Mouse (Mus musculus): ENCODE results near the gene Otud5. TPM values are rescaled to one million over a fixed set of nuclear protein-coding genes. Genes with fewer than 3 reads are reported as not detected.
"Not testable (repeated sequence)": the region's sequence is repeated elsewhere in the genome, so short reads cannot be mapped to it uniquely, and the experiment has no call there.

The Otud5 gene
- 55.0 and 55.6 TPM in 2 replicates for polyA plus RNA-seq (2015; fragmentation: Nextera tagmentation; extraction: Ambion mirVana)

DNA sequence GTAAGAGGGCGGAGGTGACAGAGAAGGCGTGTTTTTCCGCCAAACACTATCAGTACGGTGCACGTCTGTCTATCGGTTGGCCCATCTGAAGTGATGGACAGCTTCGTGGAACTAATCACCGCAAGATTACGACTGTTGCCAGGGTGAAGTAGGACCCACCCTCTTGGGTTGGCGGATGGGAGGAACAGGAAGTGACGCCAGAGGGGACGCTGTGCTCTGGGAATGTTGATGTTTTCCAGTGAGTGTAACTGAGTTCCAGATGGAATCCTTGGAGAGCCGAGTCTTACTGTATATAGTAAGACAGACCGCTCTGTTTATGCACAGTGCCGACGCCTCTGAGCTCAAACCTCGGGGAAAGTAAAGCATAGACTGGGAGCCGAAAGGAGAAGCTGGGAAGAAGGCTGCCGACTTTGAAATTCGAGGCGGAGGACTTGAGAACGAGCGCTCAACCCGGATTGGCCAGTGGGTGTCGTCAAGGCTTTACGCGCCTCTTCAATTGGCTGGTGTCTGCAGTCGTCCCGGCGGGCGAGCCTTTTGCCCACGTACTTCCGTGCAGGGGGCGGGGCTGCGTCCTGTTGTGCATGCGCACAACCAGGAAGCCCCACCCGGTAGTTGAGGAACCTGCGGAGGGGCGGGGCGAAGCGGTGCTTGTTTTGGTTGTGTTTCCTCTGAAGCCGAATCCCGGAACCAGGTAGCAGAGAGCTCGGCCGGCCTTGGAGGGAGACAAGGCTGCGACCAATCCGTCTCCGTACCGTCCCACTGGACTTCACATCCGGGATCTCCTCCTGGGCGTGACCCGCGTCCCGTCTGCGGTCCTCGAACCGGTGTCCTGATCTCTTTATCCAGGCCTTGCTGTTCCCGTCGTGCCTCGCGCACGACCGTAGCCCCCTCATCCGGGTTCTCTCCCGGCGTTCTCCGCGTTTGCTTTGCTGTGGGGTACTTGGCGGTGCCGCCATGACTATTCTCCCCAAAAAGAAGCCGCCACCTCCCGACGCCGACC lies at the start of gene Otud5:
Gene Otud5, plus strand, starts transcription at position 202 of the 1,000 bp plus-strand sequence.
- peak; percentile 96 for DNase-seq (ENCODE audit: low spot score)

GRCm38 (mm10) chrX:7793361-7793760 lies 47.8 kb upstream of the Otud5 start:
- peak; percentile 40 for DNase-seq (ENCODE audit: low spot score)

- DNase-seq (ENCODE audit: low spot score) = peak; percentile 21
These were observed 46.1 kb upstream of the Otud5 start for GRCm38 (mm10) chrX:7795016-7795415.

- no peak for DNase-seq (ENCODE audit: low spot score)
These were observed 43.8 kb upstream of the Otud5 start for GRCm38 (mm10) chrX:7797327-7797726.

GRCm38 (mm10) chrX:7802157-7802556 lies 39.0 kb upstream of the Otud5 start:
- DNase-seq (ENCODE audit: low spot score) = not testable (repeated sequence)

GRCm38 (mm10) chrX:7815016-7815415 lies 26.1 kb upstream of the Otud5 start:
- peak; percentile 18 for DNase-seq (ENCODE audit: low spot score)

GRCm38 (mm10) chrX:7821865-7822779 lies 19.0 kb upstream of the Otud5 start, which contains the start of gene Kcnd1:
Gene Kcnd1 (plus strand): TSS chrX:7822289.
- no peak for DNase-seq (ENCODE audit: low spot score)

- no peak for DNase-seq (ENCODE audit: low spot score)
These were observed 4.0 kb upstream of the Otud5 start for GRCm38 (mm10) chrX:7837146-7837545.

GRCm38 (mm10) chrX:7840842-7841162 lies 362 bp upstream of the Otud5 start:
- DNase-seq (ENCODE audit: low spot score) = no peak

DNA sequence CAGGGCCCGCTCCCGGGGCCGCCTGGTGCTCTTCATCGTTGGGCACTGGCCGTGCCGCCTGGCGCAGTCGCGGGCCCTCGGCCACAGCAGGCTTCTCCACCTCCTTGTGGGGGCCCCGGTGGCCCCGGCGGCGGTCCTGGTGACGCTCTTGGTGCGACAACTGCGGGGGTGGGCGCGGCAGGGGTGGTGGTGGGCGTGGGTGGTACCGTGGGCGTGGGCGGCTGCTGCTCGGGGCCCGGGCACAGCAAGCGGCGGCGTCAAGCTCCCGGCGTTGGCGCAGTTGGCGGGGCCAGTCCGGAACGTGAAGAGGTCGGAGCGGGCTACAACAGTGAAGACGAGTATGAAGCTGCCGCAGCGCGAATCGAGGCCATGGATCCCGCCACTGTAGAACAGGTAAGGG lies 1.2 kb downstream of the Otud5 start:
- peak; percentile 13 for DNase-seq (ENCODE audit: low spot score)

- no peak for DNase-seq (ENCODE audit: low spot score)
These were observed 6.7 kb downstream of the Otud5 start for GRCm38 (mm10) chrX:7847845-7848244.

DNA sequence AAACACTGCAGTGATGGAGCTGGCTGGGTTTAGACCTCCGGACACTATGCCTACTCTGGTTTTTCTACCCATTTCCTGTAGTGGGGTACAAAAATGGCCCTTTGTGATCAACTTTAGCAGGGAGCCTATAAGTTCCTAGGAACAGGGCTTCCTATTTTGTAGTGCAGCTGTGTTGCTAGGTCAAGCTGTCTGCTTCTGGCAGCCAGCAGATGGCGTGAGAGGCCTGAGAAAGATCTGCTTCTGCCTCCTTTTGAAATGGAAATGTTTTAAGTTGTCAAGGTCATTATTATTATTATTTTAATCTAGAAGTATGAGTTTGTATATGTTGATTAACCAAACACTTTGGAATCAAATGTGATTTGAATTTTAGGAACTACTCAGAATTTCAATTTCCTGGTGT lies 13.4 kb downstream of the Otud5 start:
- peak; percentile 48 for DNase-seq (ENCODE audit: low spot score)

DNA sequence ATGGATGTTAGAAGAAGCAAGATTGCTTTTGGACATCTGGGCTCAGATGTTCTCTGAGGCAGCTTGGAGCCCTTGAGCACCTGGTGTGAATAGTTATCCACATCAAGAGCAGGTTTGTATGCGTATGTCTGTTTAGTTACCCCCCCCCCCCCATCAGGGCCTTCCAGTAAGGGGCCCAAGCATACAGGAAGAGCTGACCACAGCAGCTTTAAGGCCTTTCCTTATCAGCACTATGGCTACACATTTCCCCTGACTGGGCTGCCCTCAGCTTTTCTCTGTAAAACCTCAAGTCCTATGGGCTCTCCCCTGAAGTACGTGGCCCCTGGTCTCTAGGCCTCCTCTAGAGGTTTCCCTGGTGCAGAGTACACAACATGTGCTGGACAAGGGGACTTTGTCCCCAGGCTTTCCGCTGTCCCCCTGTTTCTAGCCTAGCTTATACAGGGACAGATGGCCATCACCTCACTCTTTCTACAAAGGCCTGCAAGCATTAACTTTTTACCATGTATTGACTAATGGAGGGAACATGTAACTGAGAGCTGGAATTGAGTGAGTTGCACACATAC lies 18.1 kb downstream of the Otud5 start:
- no peak for DNase-seq (ENCODE audit: low spot score)

GRCm38 (mm10) chrX:7863181-7863580 lies 22.0 kb downstream of the Otud5 start:
- DNase-seq (ENCODE audit: low spot score) = no peak

DNA sequence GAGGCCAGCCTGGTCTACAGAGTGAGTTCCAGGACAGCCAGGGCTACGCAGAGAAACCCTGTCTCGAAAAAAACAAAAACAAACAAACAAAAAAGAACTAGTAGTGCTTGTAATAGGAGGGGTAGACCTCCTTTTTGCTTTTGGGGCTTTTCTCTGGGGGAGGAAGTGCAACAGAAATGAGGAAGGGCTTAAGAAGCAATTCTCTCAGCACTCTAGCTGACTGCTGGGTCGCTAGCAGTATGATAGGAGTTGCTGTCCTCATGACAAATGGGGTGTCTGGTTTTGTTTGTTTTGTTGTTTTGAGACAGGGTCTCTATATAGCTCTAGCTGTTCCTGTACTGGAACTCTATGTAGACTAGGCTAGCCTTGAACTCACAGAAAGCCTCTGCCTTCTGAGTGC lies 23.4 kb downstream of the Otud5 start:
- DNase-seq (ENCODE audit: low spot score) = no peak

- peak; percentile 48 for DNase-seq (ENCODE audit: low spot score)
These were observed 24.2 kb downstream of the Otud5 start for GRCm38 (mm10) chrX:7865343-7865742.

- DNase-seq (ENCODE audit: low spot score) = no peak
These were observed 24.6 kb downstream of the Otud5 start for GRCm38 (mm10) chrX:7865786-7866185.

DNA sequence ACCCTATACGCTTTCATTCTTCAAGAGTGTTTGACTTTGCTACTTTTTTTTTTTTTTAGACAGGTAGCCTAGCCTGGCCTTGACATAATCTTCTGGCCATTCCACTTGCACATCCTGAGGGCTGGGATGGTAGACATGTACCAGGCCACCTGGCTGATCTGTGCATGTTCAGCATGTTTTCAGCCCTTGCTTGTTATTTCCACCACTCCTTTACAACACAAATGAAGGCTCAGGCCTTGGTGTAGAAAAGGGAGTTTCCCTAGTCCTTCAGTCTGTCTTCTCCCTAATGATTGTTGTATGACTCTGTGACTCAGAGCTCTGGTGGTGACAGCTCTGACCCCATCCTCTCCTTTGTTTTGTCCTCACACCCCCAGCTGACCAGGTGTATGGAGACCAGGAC lies 26.0 kb downstream of the Otud5 start:
- DNase-seq (ENCODE audit: low spot score) = no peak

DNA sequence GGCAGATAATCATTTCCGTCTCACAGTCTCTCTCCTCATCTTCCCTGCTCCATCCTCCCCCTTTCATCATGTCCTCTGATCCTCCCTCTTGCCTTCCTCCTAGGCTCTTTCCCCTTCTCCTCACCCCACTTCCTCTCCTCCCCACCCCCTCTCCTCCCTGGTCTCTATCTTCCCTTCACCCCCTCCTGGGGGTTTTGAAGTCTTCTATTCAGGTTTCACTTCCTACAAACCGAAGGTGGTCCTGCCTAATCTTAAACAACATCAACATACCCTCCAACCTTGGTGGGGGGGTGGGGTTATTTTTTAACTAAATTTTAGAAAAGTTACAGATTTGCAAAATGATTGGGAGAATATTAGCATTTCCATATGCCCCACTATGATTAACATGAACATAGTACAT lies 27.3 kb downstream of the Otud5 start:
- DNase-seq (ENCODE audit: low spot score) = no peak

GRCm38 (mm10) chrX:7869826-7870225 lies 28.7 kb downstream of the Otud5 start:
- DNase-seq (ENCODE audit: low spot score) = no peak

DNA sequence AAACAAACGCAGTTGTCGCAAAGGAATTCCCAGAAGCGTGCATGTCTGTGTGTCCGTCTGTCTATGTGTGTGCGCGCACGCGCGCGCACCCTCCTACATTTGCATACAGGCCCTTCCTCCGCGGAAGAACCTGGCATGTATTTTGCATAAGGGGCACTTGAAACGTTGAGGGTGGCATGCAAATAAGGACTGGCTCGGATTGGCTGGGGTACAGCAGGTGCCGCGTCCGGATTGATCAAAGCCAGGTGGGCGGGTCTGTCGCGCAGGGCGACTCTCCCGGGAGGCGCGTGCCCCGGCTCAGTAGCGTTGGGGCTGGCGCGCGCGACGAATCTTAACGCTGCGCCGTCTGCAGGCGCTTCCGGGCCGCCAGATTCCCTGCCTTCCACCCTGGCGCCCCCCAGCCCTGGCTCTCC lies 36.8 kb downstream of the Otud5 start, which contains the start of gene Pim2:
Gene Pim2, plus strand, starts transcription at position 256 of the 413 bp plus-strand sequence.
- DNase-seq (ENCODE audit: low spot score) = peak; percentile 91
